Comparison of ENCODE assay signal across 10 mouse cellular contexts in genomic region chr1:89673686-89674085, GRCm38 (mm10).
DNase-seq lines count a peak whose midpoint lies in the region; ATAC-seq and TF ChIP-seq lines count a peak whose summit lies in the region.
"Had no signal": no experiment of that assay in that cellular context is flagged by ENCODE, and none has a peak within 500 bp of the region (broad histone marks: within the 10 kb centered on the region; RNA-seq: fewer than 3 reads in every experiment).

No protein-coding gene starts in this region.

- no peaks in the 10 kb centered on the region for H3K4me1 ChIP-seq in intestine, postnatal 0 days (replicated peaks; ENCODE audit: control insufficient read depth, insufficient read depth, low read length)
- no peaks in the 10 kb centered on the region for H3K4me1 ChIP-seq in intestine, embryonic 15.5 days (replicated peaks)
- H3K4me1 ChIP-seq in lung, embryonic 15.5 days, result peaks cover 11% of the 10 kb centered on the region; the same call in 1 of the 2 replicates
- H3K4me1 ChIP-seq in ES-E14 (ENCODE audit: control insufficient read depth in 2 of 2, insufficient read depth in 2 of 2, low read length in 2 of 2, poor library complexity in 1 of 2), result 0 out of 4 replicates have a peak, but pooled peaks cover 0 to 2% of the 10 kb centered on the region in 2 experiments
- no peaks in the 10 kb centered on the region for H3K4me1 ChIP-seq in embryonic facial prominence, embryonic 14.5 days (ENCODE audit: control insufficient read depth, insufficient read depth, low read length)
- H3K4me1 ChIP-seq: megakaryocyte, embryonic 14.5 days had no signal

- no peak overlapping the region for H3K27ac ChIP-seq in intestine, postnatal 0 days (ENCODE audit: low read depth, low read length)
- no peak overlapping the region for H3K27ac ChIP-seq in intestine, embryonic 15.5 days
- H3K27ac ChIP-seq in lung, embryonic 15.5 days, result no peak overlapping the region
- no peak overlapping the region for H3K27ac ChIP-seq in ES-E14 (ENCODE audit: insufficient read depth, low read depth, low read length, poor library complexity, severe bottlenecking)
- no peak overlapping the region for H3K27ac ChIP-seq in embryonic facial prominence, embryonic 14.5 days (replicated peaks; ENCODE audit: low read depth, low read length)

- in situ Hi-C loops in ES-E14 (cut with MboI; ENCODE audit: low sequenced_read_pairs in 2 of 2, unreplicated experiment in 2 of 2), result no loop called here

- H3K4me2 ChIP-seq in intestine, postnatal 0 days (replicated peaks; ENCODE audit: low read depth), result no peak overlapping the region
- no peak overlapping the region for H3K4me2 ChIP-seq in intestine, embryonic 15.5 days (replicated peaks)
- H3K4me2 ChIP-seq in lung, embryonic 15.5 days, result no peak overlapping the region
- H3K4me2 ChIP-seq in embryonic facial prominence, embryonic 14.5 days (ENCODE audit: low read depth, low read length), result no peak overlapping the region

- H3K9ac ChIP-seq in intestine, postnatal 0 days (ENCODE audit: low read depth, low read length), result no peak overlapping the region
- H3K9ac ChIP-seq in intestine, embryonic 15.5 days, result no peak overlapping the region
- no peak overlapping the region for H3K9ac ChIP-seq in lung, embryonic 15.5 days
- H3K9ac ChIP-seq in ES-E14 (ENCODE audit: insufficient read depth, low read depth, low read length, poor library complexity, severe bottlenecking), result no peak overlapping the region
- H3K9ac ChIP-seq in embryonic facial prominence, embryonic 14.5 days (ENCODE audit: low read depth, low read length), result no peak overlapping the region

- no peak for ATAC-seq in intestine, postnatal 0 days
- no peak for ATAC-seq in intestine, embryonic 15.5 days
- ATAC-seq in lung, embryonic 15.5 days (ENCODE audit: borderline replicate concordance, extremely low read depth, low FRiP score, low TSS enrichment), result 0 out of 2 replicates have a peak, but pooled peaks have one; percentile 8
- peak; percentile 53; the same call in 1 of the 2 replicates for ATAC-seq in embryonic facial prominence, embryonic 14.5 days (ENCODE audit: low read depth)

- TF ChIP-seq CTCF in intestine, postnatal 0 days (IDR thresholded peaks at IDR 0.05; ENCODE audit: low read depth), result peak; percentile 50

- no peaks in the 10 kb centered on the region for H3K27me3 ChIP-seq in intestine, postnatal 0 days (replicated peaks; ENCODE audit: control insufficient read depth, insufficient read depth, low read length)
- no peaks in the 10 kb centered on the region for H3K27me3 ChIP-seq in intestine, embryonic 15.5 days (replicated peaks)
- H3K27me3 ChIP-seq in lung, embryonic 15.5 days, result no peaks in the 10 kb centered on the region
- no peaks in the 10 kb centered on the region for H3K27me3 ChIP-seq in embryonic facial prominence, embryonic 14.5 days (replicated peaks; ENCODE audit: control insufficient read depth, insufficient read depth, low read length)
- H3K27me3 ChIP-seq: megakaryocyte, embryonic 14.5 days had no signal

- 99% methylated on average over 3 of the region's 3 CpGs for WGBS in intestine, postnatal 0 days
- 92% methylated on average over 3 of the region's 3 CpGs for WGBS in intestine, embryonic 15.5 days
- WGBS in lung, embryonic 15.5 days, result 89% methylated on average over 3 of the region's 3 CpGs
- 74% methylated on average over 3 of the region's 3 CpGs for WGBS in embryonic facial prominence, embryonic 14.5 days

- intact Hi-C loops in gastrocnemius, postnatal 14 days (cut with DNase I; ENCODE audit: low total_unique reads), result no loop called here

- no peak overlapping the region for H3K4me3 ChIP-seq in intestine, postnatal 0 days (ENCODE audit: low read depth, low read length)
- no peak overlapping the region for H3K4me3 ChIP-seq in intestine, embryonic 15.5 days (replicated peaks)
- H3K4me3 ChIP-seq in lung, embryonic 15.5 days, result no peak overlapping the region
- no peak overlapping the region for H3K4me3 ChIP-seq in ES-E14 (ENCODE audit: insufficient read depth in 1 of 2, low read depth in 1 of 2, low read length in 2 of 2, poor library complexity in 1 of 2, severe bottlenecking in 1 of 2)
- no peak overlapping the region for H3K4me3 ChIP-seq in embryonic facial prominence, embryonic 14.5 days (ENCODE audit: low read depth, low read length)
- H3K4me3 ChIP-seq: megakaryocyte, embryonic 14.5 days had no signal

- no peak for DNase-seq in lung, adult 18-20 months
- peak; percentile 38 for DNase-seq in ES-E14 (ENCODE audit: low read depth, low spot score)
- DNase-seq in embryonic facial prominence, embryonic 14.5 days (ENCODE audit: low spot score), result peak; percentile 43
- no peak for DNase-seq in gastrocnemius, postnatal 14 days
- DNase-seq: cerebellum, adult 11-12 months; heart, postnatal 10 days had no signal

- peaks cover 48% of the 10 kb centered on the region for H3K36me3 ChIP-seq in intestine, postnatal 0 days (ENCODE audit: control insufficient read depth, insufficient read depth)
- H3K36me3 ChIP-seq in intestine, embryonic 15.5 days, result peaks cover 13% of the 10 kb centered on the region
- H3K36me3 ChIP-seq in lung, embryonic 15.5 days, result peaks cover 27% of the 10 kb centered on the region
- H3K36me3 ChIP-seq in ES-E14 (ENCODE audit: control insufficient read depth, insufficient read depth, low read length, poor library complexity, severe bottlenecking), result peaks cover 15% of the 10 kb centered on the region; the same call in 1 of the 2 replicates
- peaks cover 43% of the 10 kb centered on the region for H3K36me3 ChIP-seq in embryonic facial prominence, embryonic 14.5 days (ENCODE audit: control insufficient read depth, insufficient read depth, low read length)

- H3K9me3 ChIP-seq in intestine, postnatal 0 days (ENCODE audit: control insufficient read depth), result no peaks in the 10 kb centered on the region
- H3K9me3 ChIP-seq in intestine, embryonic 15.5 days, result no peaks in the 10 kb centered on the region
- H3K9me3 ChIP-seq in lung, embryonic 15.5 days, result no peaks in the 10 kb centered on the region
- H3K9me3 ChIP-seq in ES-E14 (ENCODE audit: control insufficient read depth, insufficient read depth, low read depth, low read length), result no peaks in the 10 kb centered on the region
- H3K9me3 ChIP-seq in embryonic facial prominence, embryonic 14.5 days (ENCODE audit: control insufficient read depth, low read length), result no peaks in the 10 kb centered on the region

TF ChIP-seq in ES-E14, 5 proteins besides CTCF, POLR2A, EP300 and RAD21:
- TF ChIP-seq ZC3H11A (IDR thresholded peaks at IDR 0.05; ENCODE audit: borderline replicate concordance, low read depth, low read length), result no peak
- TF ChIP-seq ZNF384 (IDR thresholded peaks at IDR 0.05; ENCODE audit: low read depth, low read length), result no peak
- TF ChIP-seq HCFC1 (IDR thresholded peaks at IDR 0.05; ENCODE audit: borderline replicate concordance, insufficient read depth, low read length), result no peak
- no peak for TF ChIP-seq MAFK (IDR thresholded peaks at IDR 0.05; ENCODE audit: insufficient read depth, low read depth, low read length)
- TF ChIP-seq CHD2 (IDR thresholded peaks at IDR 0.05; ENCODE audit: low read depth, low read length), result no peak

Comparison
In these comparisons a context has a peak if more than half of its experiments do, and no peak if none do; other contexts are left out.
1. ATAC-seq: peak in lung, embryonic 15.5 days (single experiment) and embryonic facial prominence, embryonic 14.5 days (single experiment); none in intestine, postnatal 0 days (single experiment) and intestine, embryonic 15.5 days (single experiment).
2. DNase-seq: peak in ES-E14 (single experiment) and embryonic facial prominence, embryonic 14.5 days (single experiment); none in lung, adult 18-20 months (0 of 2) and gastrocnemius, postnatal 14 days (single experiment).